Mouse (Mus musculus) forebrain, embryonic 14.5 days (tissue): ENCODE results near the gene Prkaa1. TPM values are rescaled to one million over a fixed set of nuclear protein-coding genes. Genes with fewer than 3 reads are reported as not detected.

ENCODE experiments used
- ATAC-seq: fragments of 200-750 bp; cut with Nextera tagmentation; 2 replicates; pipeline ENCODE4 v1.8.0; 2017; ENCODE audit warnings: mild to moderate bottlenecking, moderate library complexity
- DNase-seq: peaks from one replicate; pipeline ENCODE4 v3.0.0-alpha.2; 2015; ENCODE audit warnings: low spot score
- H3K27ac ChIP-seq: fragments of 300-500 bp; sonication (generic); 2 replicates; pipeline ENCODE4 v1.5.1; 2014; ENCODE audit warnings: low read depth, mild to moderate bottlenecking, control low read depth, low read length, moderate library complexity
- H3K27me3 ChIP-seq: fragments of 300-500 bp; sonication (generic); replicated peaks from 2 replicates; pipeline ENCODE4 v1.6.1; 2014; ENCODE audit warnings: low read length, control low read depth, mixed read lengths; ENCODE audit not compliant: control insufficient read depth, insufficient read depth
- H3K36me3 ChIP-seq: fragments of 300-500 bp; sonication (generic); 2 replicates; pipeline ENCODE4 v1.6.1; 2014; ENCODE audit warnings: low read length, control low read depth; ENCODE audit not compliant: control insufficient read depth, insufficient read depth
- H3K4me1 ChIP-seq: fragments of 300-500 bp; sonication (generic); 2 replicates; pipeline ENCODE4 v1.6.1; 2014; ENCODE audit warnings: antibody characterized with exemption, low read length, control low read depth; ENCODE audit not compliant: control insufficient read depth, insufficient read depth
- H3K4me2 ChIP-seq: fragments of 300-500 bp; sonication (generic); 2 replicates; pipeline ENCODE4 v1.6.1; 2014; ENCODE audit warnings: mild to moderate bottlenecking, control low read depth, low read length
- H3K4me3 ChIP-seq: fragments of 300-500 bp; sonication (generic); 2 replicates; pipeline ENCODE4 v1.5.1; 2014; ENCODE audit warnings: low read depth, low read length, control low read depth
- H3K9ac ChIP-seq: fragments of 300-500 bp; sonication (generic); 2 replicates; pipeline ENCODE4 v1.6.1; 2014; ENCODE audit warnings: mild to moderate bottlenecking, low read length, control low read depth, moderate library complexity
- H3K9me3 ChIP-seq: fragments of 300-500 bp; sonication (generic); replicated peaks from 2 replicates; pipeline ENCODE4 v1.6.1; 2016; ENCODE audit warnings: low read length, control low read depth, mixed read lengths; ENCODE audit not compliant: control insufficient read depth
- WGBS: fragments of 180-500 bp; shearing (Covaris S2); extraction: QIAGEN DNeasy Blood & Tissue Kit; methylation state at CpG from one replicate; pipeline ENCODE4 v1.1.7; 2014; 5-methylcytosine and 5-hydroxymethylcytosine counted together
- polyA plus RNA-seq: library from polyadenylated mRNA; unstranded; fragments of >200 nt; fragmentation: Nextera tagmentation; extraction: Ambion mirVana; gene quantifications from 2 replicates; pipeline ENCODE4 v1.2.1, GENCODE M21; 2014

The Prkaa1 gene
- 15.7 and 17.0 TPM in 2 replicates for polyA plus RNA-seq

- WGBS = 1% methylated on average over 49 of the region's 80 CpGs
- H3K36me3 ChIP-seq = no peaks in the 10 kb centered on the region
- H3K4me3 ChIP-seq = peak within 1 kb of the TSS; percentile 78
- peak within 1 kb of the TSS; percentile 60 for H3K4me2 ChIP-seq
- ATAC-seq = peak; percentile 92
- peak; percentile 82 for DNase-seq
- no peaks in the 10 kb centered on the region for H3K9me3 ChIP-seq
- peak within 1 kb of the TSS; percentile 92 for H3K27ac ChIP-seq
- peaks cover 10% of the 10 kb centered on the region; the same call in 1 of the 2 replicates for H3K4me1 ChIP-seq
- H3K27me3 ChIP-seq = no peaks in the 10 kb centered on the region
- H3K9ac ChIP-seq = peak within 1 kb of the TSS; percentile 83
Measured at GRCm38 (mm10) chr15:5143361-5144020, at the start of gene Prkaa1. Gene Prkaa1 (plus strand): TSS chr15:5143861.

- Histone ChIP-seq H3K4me2 (no peak overlapping the region), H3K9ac (no peak overlapping the region), H3K4me1 (no peaks in the 10 kb centered on the region), H3K27me3 (no peaks in the 10 kb centered on the region), H3K4me3 (no peak overlapping the region), H3K36me3 (no peaks in the 10 kb centered on the region), H3K27ac (no peak overlapping the region), H3K9me3 (no peaks in the 10 kb centered on the region)
- no peak for ATAC-seq
- DNase-seq = no peak
- 90% methylated on average over 11 of the region's 11 CpGs for WGBS
Measured at GRCm38 (mm10) chr15:5095534-5096301, 47.9 kb upstream of the Prkaa1 start.

GRCm38 (mm10) chr15:5097376-5097775, 46.3 kb upstream of the Prkaa1 start:
- no peak overlapping the region for H3K4me3 ChIP-seq
- H3K4me1 ChIP-seq = no peaks in the 10 kb centered on the region
- H3K9me3 ChIP-seq = no peaks in the 10 kb centered on the region
- no peak overlapping the region for H3K27ac ChIP-seq
- 96% methylated on average over 1 of the region's 1 CpGs for WGBS
- DNase-seq (no peak), ATAC-seq (no peak)
- no peaks in the 10 kb centered on the region for H3K36me3 ChIP-seq
- no peak overlapping the region for H3K4me2 ChIP-seq
- no peak overlapping the region for H3K9ac ChIP-seq
- H3K27me3 ChIP-seq = no peaks in the 10 kb centered on the region

- ATAC-seq = no peak
- whole genome bisulfite sequencing = 98% methylated on average over 4 of the region's 4 CpGs
- no peaks in the 10 kb centered on the region for H3K36me3 ChIP-seq
Measured at GRCm38 (mm10) chr15:5102312-5102711, 41.3 kb upstream of the Prkaa1 start.

GRCm38 (mm10) chr15:5105891-5106290, 37.8 kb upstream of the Prkaa1 start:
- H3K4me2 ChIP-seq = no peak overlapping the region
- no peak overlapping the region for H3K4me3 ChIP-seq
- ATAC-seq (peak; percentile 42; the same call in 1 of the 2 replicates), DNase-seq (no peak)
- WGBS = 75% methylated on average over 6 of the region's 6 CpGs
- H3K27me3 ChIP-seq = no peaks in the 10 kb centered on the region
- H3K9ac ChIP-seq = no peak overlapping the region
- no peaks in the 10 kb centered on the region for H3K36me3 ChIP-seq
- H3K9me3 ChIP-seq = no peaks in the 10 kb centered on the region
- H3K27ac ChIP-seq = no peak overlapping the region
- no peaks in the 10 kb centered on the region for H3K4me1 ChIP-seq

More at GRCm38 (mm10) chr15:5102312-5102711, 41.3 kb upstream of the Prkaa1 start:
- H3K9me3 ChIP-seq = no peaks in the 10 kb centered on the region
- no peaks in the 10 kb centered on the region for H3K27me3 ChIP-seq
- H3K27ac ChIP-seq = no peak overlapping the region
- DNase-seq = no peak
- H3K4me1 ChIP-seq = no peaks in the 10 kb centered on the region
- H3K9ac ChIP-seq = no peak overlapping the region
- no peak overlapping the region for H3K4me3 ChIP-seq
- H3K4me2 ChIP-seq = no peak overlapping the region

- H3K27me3 ChIP-seq = no peaks in the 10 kb centered on the region
- ATAC-seq = 0 out of 2 replicates have a peak, but pooled peaks have one; percentile 26
- H3K27ac ChIP-seq = no peak overlapping the region
- no peak overlapping the region for H3K4me2 ChIP-seq
- peak; percentile 21 for DNase-seq
- H3K9ac ChIP-seq = no peak overlapping the region
- H3K9me3 ChIP-seq = no peaks in the 10 kb centered on the region
- WGBS = 53% methylated on average over 2 of the region's 2 CpGs
- no peaks in the 10 kb centered on the region for H3K36me3 ChIP-seq
- H3K4me1 ChIP-seq = no peaks in the 10 kb centered on the region
- H3K4me3 ChIP-seq = no peak overlapping the region
Measured at GRCm38 (mm10) chr15:5106293-5106692, 37.4 kb upstream of the Prkaa1 start.

GRCm38 (mm10) chr15:5107686-5108654, 35.7 kb upstream of the Prkaa1 start, which contains the start of gene Card6:
Gene Card6 (minus strand): TSS chr15:5108539.
- Histone ChIP-seq H3K4me1 (no peaks in the 10 kb centered on the region), H3K4me3 (no peak within 1 kb of the TSS), H3K9ac (no peak within 1 kb of the TSS), H3K27ac (no peak within 1 kb of the TSS), H3K4me2 (no peak within 1 kb of the TSS), H3K27me3 (no peaks in the 10 kb centered on the region), H3K9me3 (no peaks in the 10 kb centered on the region), H3K36me3 (no peaks in the 10 kb centered on the region)
- ATAC-seq = no peak
- WGBS = 74% methylated on average over 21 of the region's 21 CpGs
- DNase-seq = no peak

- H3K9ac ChIP-seq = no peak overlapping the region
- no peak overlapping the region for H3K27ac ChIP-seq
- no peak overlapping the region for H3K4me3 ChIP-seq
- H3K27me3 ChIP-seq = no peaks in the 10 kb centered on the region
- 90% methylated on average over 3 of the region's 3 CpGs for WGBS
- no peaks in the 10 kb centered on the region for H3K36me3 ChIP-seq
- no peaks in the 10 kb centered on the region for H3K9me3 ChIP-seq
- ATAC-seq = no peak
- DNase-seq = no peak
- no peak overlapping the region for H3K4me2 ChIP-seq
- H3K4me1 ChIP-seq = no peaks in the 10 kb centered on the region
Measured at GRCm38 (mm10) chr15:5108655-5109040, 35.0 kb upstream of the Prkaa1 start.
